Mouse (Mus musculus) heart, embryonic 11.5 days (tissue): Measurements from ENCODE around the gene Kctd10. TPM values are rescaled to one million over a fixed set of nuclear protein-coding genes. Genes with fewer than 3 reads are reported as not detected.
A peak's percentile ranks its signal among the peaks of the same experiment; 100 is the strongest.

ENCODE experiments used
- ATAC-seq: fragments of 200-750 bp; cut with Nextera tagmentation; replicated peaks from 2 replicates; pipeline ENCODE4 v1.8.0; 2017; ENCODE audit warnings: moderate library complexity; ENCODE audit not compliant: insufficient number of reproducible peaks, low FRiP score, low TSS enrichment
- H3K27ac ChIP-seq: fragments of 300-500 bp; sonication (generic); 2 replicates; pipeline ENCODE4 v1.5.1; 2014; ENCODE audit warnings: mild to moderate bottlenecking, low read depth, low read length
- H3K27me3 ChIP-seq: fragments of 300-500 bp; sonication (generic); 2 replicates; pipeline ENCODE4 v1.6.1; 2014; ENCODE audit warnings: mild to moderate bottlenecking, low read length, mixed read lengths; ENCODE audit not compliant: control insufficient read depth, insufficient read depth
- H3K36me3 ChIP-seq: fragments of 300-500 bp; sonication (generic); 2 replicates; pipeline ENCODE4 v1.6.1; 2014; ENCODE audit warnings: mild to moderate bottlenecking, low read length, moderate library complexity, mixed read lengths; ENCODE audit not compliant: control insufficient read depth, insufficient read depth
- H3K4me1 ChIP-seq: fragments of 300-500 bp; sonication (generic); 2 replicates; pipeline ENCODE4 v1.6.1; 2014; ENCODE audit warnings: low read length; ENCODE audit not compliant: control insufficient read depth, insufficient read depth
- H3K4me2 ChIP-seq: fragments of 300-500 bp; sonication (generic); 2 replicates; pipeline ENCODE4 v1.6.1; 2014; ENCODE audit warnings: mild to moderate bottlenecking, moderate library complexity
- H3K4me3 ChIP-seq: fragments of 300-500 bp; sonication (generic); 2 replicates; pipeline ENCODE4 v1.5.1; 2014; ENCODE audit warnings: low read depth, low read length
- H3K9ac ChIP-seq: fragments of 300-500 bp; sonication (generic); 2 replicates; pipeline ENCODE4 v1.6.1; 2014; ENCODE audit warnings: mild to moderate bottlenecking, low read depth, low read length, moderate library complexity
- H3K9me3 ChIP-seq: fragments of 300-500 bp; sonication (generic); replicated peaks from 2 replicates; pipeline ENCODE4 v1.6.1; 2016; ENCODE audit warnings: low read length; ENCODE audit not compliant: control insufficient read depth
- WGBS: fragments of 180-500 bp; shearing (Covaris S2); extraction: QIAGEN DNeasy Blood & Tissue Kit; methylation state at CpG from one replicate; pipeline ENCODE4 v1.1.7; 2014; ENCODE audit not compliant: insufficient replicate concordance; 5-methylcytosine and 5-hydroxymethylcytosine counted together
- polyA plus RNA-seq: library from polyadenylated mRNA; unstranded; fragments of >200 nt; fragmentation: Nextera tagmentation; extraction: Ambion mirVana; gene quantifications from 2 replicates; pipeline ENCODE4 v1.2.1, GENCODE M21; 2014

Gene Kctd10
- polyA plus RNA-seq, 1 experiment from 2014 or later = 84.8 TPM

- WGBS = 88% methylated on average over 14 of the region's 14 CpGs
- Histone ChIP-seq H3K36me3 (peaks cover 30% of the 10 kb centered on the region), H3K4me3 (no peak overlapping the region), H3K4me2 (no peak overlapping the region), H3K27ac (no peak overlapping the region), H3K27me3 (no peaks in the 10 kb centered on the region), H3K9ac (no peak overlapping the region), H3K9me3 (no peaks in the 10 kb centered on the region), H3K4me1 (peaks cover 32% of the 10 kb centered on the region)
- no peak for ATAC-seq
Observed at GRCm38 (mm10) chr5:114368121-114368520, 12.2 kb downstream of the Kctd10 start.

- Histone ChIP-seq H3K27ac (no peak overlapping the region), H3K4me3 (no peak overlapping the region), H3K36me3 (peaks cover 39% of the 10 kb centered on the region), H3K9me3 (no peaks in the 10 kb centered on the region), H3K27me3 (no peaks in the 10 kb centered on the region), H3K9ac (no peak overlapping the region), H3K4me1 (peaks cover 3% of the 10 kb centered on the region), H3K4me2 (no peak overlapping the region)
- WGBS = 86% methylated on average over 23 of the region's 23 CpGs
- no peak for ATAC-seq
Observed at GRCm38 (mm10) chr5:114365043-114365752, 15.1 kb downstream of the Kctd10 start.

GRCm38 (mm10) chr5:114360968-114361367 is 19.3 kb downstream of the Kctd10 start:
- Histone ChIP-seq H3K4me1 (peaks cover 3% of the 10 kb centered on the region; the same call in 1 of the 2 replicates), H3K27me3 (no peaks in the 10 kb centered on the region), H3K4me2 (no peak overlapping the region), H3K4me3 (no peak overlapping the region), H3K9me3 (no peaks in the 10 kb centered on the region), H3K9ac (no peak overlapping the region), H3K27ac (no peak overlapping the region), H3K36me3 (peaks cover 24% of the 10 kb centered on the region)
- 81% methylated on average over 15 of the region's 15 CpGs for WGBS
- no peak for ATAC-seq

- Histone ChIP-seq H3K27me3 (no peaks in the 10 kb centered on the region), H3K27ac (no peak overlapping the region), H3K9ac (no peak overlapping the region), H3K9me3 (no peaks in the 10 kb centered on the region), H3K4me3 (no peak overlapping the region), H3K4me1 (peaks cover 3% of the 10 kb centered on the region; the same call in 1 of the 2 replicates), H3K36me3 (peaks cover 13% of the 10 kb centered on the region), H3K4me2 (no peak overlapping the region)
- 62% methylated on average over 8 of the region's 8 CpGs for WGBS
- ATAC-seq = no peak
Observed at GRCm38 (mm10) chr5:114359586-114359985, 20.7 kb downstream of the Kctd10 start.

- Histone ChIP-seq H3K9ac (no peak overlapping the region), H3K27ac (no peak overlapping the region), H3K9me3 (no peaks in the 10 kb centered on the region), H3K36me3 (peaks cover 13% of the 10 kb centered on the region; the same call in 1 of the 2 replicates), H3K27me3 (no peaks in the 10 kb centered on the region), H3K4me2 (no peak overlapping the region), H3K4me3 (no peak overlapping the region), H3K4me1 (peaks cover 3% of the 10 kb centered on the region; the same call in 1 of the 2 replicates)
- no peak for ATAC-seq
- WGBS = 74% methylated on average over 10 of the region's 10 CpGs
Observed at GRCm38 (mm10) chr5:114358833-114359232, 21.5 kb downstream of the Kctd10 start.

- H3K4me1 ChIP-seq = peaks cover 3% of the 10 kb centered on the region; the same call in 1 of the 2 replicates
- H3K9me3 ChIP-seq = no peaks in the 10 kb centered on the region
- H3K36me3 ChIP-seq = 0 out of 2 replicates have a peak, but pooled peaks cover 5% of the 10 kb centered on the region
- peak; percentile 46; the same call in 1 of the 2 replicates for ATAC-seq
- H3K9ac ChIP-seq = peak overlapping the region; percentile 56; the same call in 1 of the 2 replicates
- no peaks in the 10 kb centered on the region for H3K27me3 ChIP-seq
- whole genome bisulfite sequencing = 48% methylated on average over 23 of the region's 23 CpGs
- peak overlapping the region; percentile 53 for H3K4me2 ChIP-seq
- no peak overlapping the region for H3K4me3 ChIP-seq
- H3K27ac ChIP-seq = peak overlapping the region; percentile 35; the same call in 1 of the 2 replicates
Observed at GRCm38 (mm10) chr5:114356936-114357751, 23.2 kb downstream of the Kctd10 start.

- Histone ChIP-seq H3K27ac (peak overlapping the region; percentile 35; the same call in 1 of the 2 replicates), H3K27me3 (no peaks in the 10 kb centered on the region), H3K9ac (peak overlapping the region; percentile 56; the same call in 1 of the 2 replicates), H3K36me3 (no peaks in the 10 kb centered on the region), H3K4me3 (no peak overlapping the region), H3K4me2 (peak overlapping the region; percentile 53), H3K9me3 (no peaks in the 10 kb centered on the region), H3K4me1 (peaks cover 3% of the 10 kb centered on the region; the same call in 1 of the 2 replicates)
- ATAC-seq = peak; percentile 62; the same call in 1 of the 2 replicates
- 30% methylated on average over 7 of the region's 7 CpGs for WGBS
Observed at GRCm38 (mm10) chr5:114356250-114356935, 23.9 kb downstream of the Kctd10 start.

GRCm38 (mm10) chr5:114351490-114351889 is 28.8 kb downstream of the Kctd10 start:
- Histone ChIP-seq H3K4me3 (no peak overlapping the region), H3K27ac (no peak overlapping the region), H3K27me3 (peaks cover 4% of the 10 kb centered on the region; the same call in 1 of the 2 replicates), H3K9me3 (no peaks in the 10 kb centered on the region), H3K36me3 (no peaks in the 10 kb centered on the region), H3K4me2 (no peak overlapping the region), H3K4me1 (no peaks in the 10 kb centered on the region), H3K9ac (no peak overlapping the region)
- 51% methylated on average over 10 of the region's 10 CpGs for WGBS
- ATAC-seq = no peak
